Mouse (Mus musculus) kidney, embryonic 15.5 days (tissue): ENCODE measurements around the gene Lrrc4c. TPM values are rescaled to one million over a fixed set of nuclear protein-coding genes. Genes with fewer than 3 reads are reported as not detected.

Experiments
- ATAC-seq: fragments of 200-750 bp; cut with Nextera tagmentation; replicated peaks from 2 replicates; pipeline ENCODE4 v1.8.0; 2017; ENCODE audit warnings: moderate TSS enrichment; ENCODE audit not compliant: low FRiP score
- H3K27ac ChIP-seq: fragments of 300-500 bp; sonication (generic); 2 replicates; pipeline ENCODE4 v1.5.1; 2015; ENCODE audit warnings: mild to moderate bottlenecking, inconsistent platforms
- H3K27me3 ChIP-seq: fragments of 300-500 bp; sonication (generic); 2 replicates; pipeline ENCODE4 v1.6.1; 2015; ENCODE audit warnings: inconsistent platforms
- H3K36me3 ChIP-seq: fragments of 300-500 bp; sonication (generic); 2 replicates; pipeline ENCODE4 v1.6.1; 2015; ENCODE audit warnings: inconsistent platforms
- H3K4me1 ChIP-seq: fragments of 300-500 bp; sonication (generic); 2 replicates; pipeline ENCODE4 v1.6.1; 2015; ENCODE audit warnings: inconsistent platforms
- H3K4me2 ChIP-seq: fragments of 300-500 bp; sonication (generic); 2 replicates; pipeline ENCODE4 v1.6.1; 2015; ENCODE audit warnings: moderate library complexity, mild to moderate bottlenecking, inconsistent platforms
- H3K4me3 ChIP-seq: fragments of 300-500 bp; sonication (generic); replicated peaks from 2 replicates; pipeline ENCODE4 v1.5.1; 2015; ENCODE audit warnings: mild to moderate bottlenecking, inconsistent platforms
- H3K9ac ChIP-seq: fragments of 300-500 bp; sonication (generic); 2 replicates; pipeline ENCODE4 v1.6.1; 2015; ENCODE audit warnings: mild to moderate bottlenecking, inconsistent platforms
- H3K9me3 ChIP-seq: fragments of 300-500 bp; sonication (generic); replicated peaks from 2 replicates; pipeline ENCODE4 v1.6.1; 2016; ENCODE audit warnings: inconsistent platforms
- WGBS: fragments of 180-500 bp; shearing (Covaris S2); methylation state at CpG from one replicate; pipeline ENCODE4 v1.1.7; 2015; ENCODE audit warnings: mixed read lengths; 5-methylcytosine and 5-hydroxymethylcytosine counted together
- polyA plus RNA-seq: library from polyadenylated mRNA; unstranded; fragments of >200 nt; fragmentation: Nextera tagmentation; extraction: Ambion mirVana; gene quantifications from 2 replicates; pipeline ENCODE4 v1.2.1, GENCODE M21; 2015

Gene Lrrc4c
- polyA plus RNA-seq, 1 experiment from 2014 or later = 1.4 TPM

DNA sequence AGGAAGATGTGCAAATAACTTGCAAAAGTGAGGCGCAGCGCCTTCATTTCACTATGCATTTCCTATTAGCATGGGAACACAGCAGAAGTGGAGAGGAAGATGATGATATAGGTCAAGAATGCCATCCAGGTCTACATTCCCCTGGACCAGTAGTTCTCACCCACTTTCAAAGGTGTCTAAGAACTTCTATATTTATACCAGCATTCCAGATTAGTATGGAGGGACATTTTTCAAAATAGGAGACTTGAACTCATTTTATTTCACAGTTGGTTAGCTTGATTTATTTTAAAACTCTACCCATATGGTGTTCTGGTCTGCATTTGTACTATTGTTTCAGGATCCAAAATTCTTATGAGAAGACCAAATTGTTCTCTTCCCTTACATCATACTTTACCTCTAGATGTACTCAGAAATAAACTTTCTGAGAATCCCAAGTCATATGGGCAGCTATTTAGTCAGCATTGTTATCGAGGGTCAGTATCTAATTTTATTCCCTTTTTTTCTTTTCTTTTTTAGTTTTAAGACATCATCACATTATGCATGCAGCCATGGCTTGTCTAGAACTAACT lies 833.7 kb downstream of the Lrrc4c start:
- no peaks in the 10 kb centered on the region for H3K27me3 ChIP-seq
- 89% methylated on average over 3 of the region's 3 CpGs for WGBS
- H3K4me2 ChIP-seq = no peak overlapping the region
- H3K9me3 ChIP-seq = no peaks in the 10 kb centered on the region
- H3K27ac ChIP-seq = no peak overlapping the region
- H3K4me3 ChIP-seq = no peak overlapping the region
- no peak overlapping the region for H3K9ac ChIP-seq
- ATAC-seq = no peak
- no peaks in the 10 kb centered on the region for H3K36me3 ChIP-seq
- H3K4me1 ChIP-seq = no peaks in the 10 kb centered on the region

DNA sequence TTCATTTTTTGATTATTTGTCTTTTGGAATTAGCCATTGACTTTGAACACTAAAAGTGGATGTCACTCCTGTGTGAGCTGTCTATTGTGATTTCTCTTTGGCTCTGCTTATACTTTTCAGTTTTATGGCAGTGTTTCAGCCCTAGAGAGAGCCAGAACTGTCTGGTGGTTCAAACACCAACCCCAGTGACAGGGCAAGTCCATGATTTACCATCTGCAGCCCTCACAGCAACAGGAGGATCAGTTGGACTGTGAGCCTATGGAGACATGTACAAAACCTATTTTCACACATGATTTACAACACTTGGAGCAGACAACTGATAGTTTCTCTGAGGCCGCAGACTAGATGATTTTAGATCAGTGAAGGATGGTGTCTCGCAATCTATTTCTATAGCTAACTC lies 847.8 kb downstream of the Lrrc4c start:
- Histone ChIP-seq H3K9ac (no peak overlapping the region), H3K4me1 (no peaks in the 10 kb centered on the region), H3K9me3 (no peaks in the 10 kb centered on the region), H3K27ac (no peak overlapping the region), H3K27me3 (no peaks in the 10 kb centered on the region), H3K36me3 (no peaks in the 10 kb centered on the region), H3K4me2 (no peak overlapping the region), H3K4me3 (no peak overlapping the region)
- ATAC-seq = no peak
- WGBS = 64% methylated on average over 2 of the region's 2 CpGs

DNA sequence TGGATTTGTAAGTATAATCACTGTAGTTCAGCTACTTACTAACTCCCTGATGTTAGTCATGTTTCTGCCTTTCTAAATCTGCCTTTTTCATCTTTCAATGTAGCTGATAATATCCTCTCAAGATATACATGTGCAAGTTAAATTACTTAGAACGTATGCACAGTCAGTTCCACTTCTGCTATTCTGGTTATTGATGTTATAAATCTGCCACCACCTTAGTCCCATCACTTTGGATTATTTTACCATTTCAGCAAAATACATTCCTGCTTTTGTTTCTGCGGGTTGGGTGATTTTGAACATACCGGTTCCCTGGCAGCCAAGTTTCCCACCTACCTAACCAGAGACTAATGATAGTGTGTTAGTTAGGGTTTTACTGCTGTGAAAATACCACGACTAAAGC lies 860.4 kb downstream of the Lrrc4c start:
- Histone ChIP-seq H3K27ac (no peak overlapping the region), H3K4me2 (no peak overlapping the region), H3K27me3 (no peaks in the 10 kb centered on the region), H3K36me3 (no peaks in the 10 kb centered on the region), H3K4me1 (no peaks in the 10 kb centered on the region), H3K9ac (no peak overlapping the region), H3K9me3 (no peaks in the 10 kb centered on the region), H3K4me3 (no peak overlapping the region)
- ATAC-seq = no peak
- WGBS = 60% methylated on average over 4 of the region's 4 CpGs

DNA sequence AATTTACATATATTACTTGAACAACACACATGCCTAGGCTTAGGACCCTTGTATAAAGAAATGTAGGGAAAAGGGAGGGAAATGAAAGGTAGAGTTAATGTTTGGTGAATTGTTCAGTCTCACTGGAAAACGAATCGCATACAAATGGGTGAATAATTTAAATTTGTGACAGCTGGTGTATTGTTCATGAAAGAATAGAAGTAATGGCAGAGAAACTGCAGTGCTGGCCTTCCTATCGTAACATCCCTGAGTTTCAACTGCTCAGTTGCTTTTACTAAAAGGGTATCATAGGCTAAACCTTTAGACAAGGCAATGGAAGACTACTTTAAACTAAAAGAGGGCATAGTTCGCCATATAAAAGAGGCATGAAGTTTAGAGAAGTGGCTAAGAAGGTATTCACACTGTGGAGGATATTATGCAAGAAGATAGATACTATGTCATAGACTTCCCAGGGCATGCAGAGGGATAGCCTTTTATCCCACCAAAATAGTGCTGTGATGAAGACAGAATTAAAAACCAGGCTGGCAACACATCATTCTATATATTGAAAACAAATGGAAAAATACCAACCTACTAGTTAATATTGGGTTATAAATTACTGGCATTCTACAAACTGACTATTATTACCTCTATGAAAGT lies 879.1 kb downstream of the Lrrc4c start:
- no peaks in the 10 kb centered on the region for H3K9me3 ChIP-seq
- no peaks in the 10 kb centered on the region for H3K36me3 ChIP-seq
- no peak overlapping the region for H3K4me3 ChIP-seq
- no peak overlapping the region for H3K9ac ChIP-seq
- 79% methylated on average over 4 of the region's 4 CpGs for WGBS
- no peaks in the 10 kb centered on the region for H3K4me1 ChIP-seq
- no peaks in the 10 kb centered on the region for H3K27me3 ChIP-seq
- no peak for ATAC-seq
- H3K27ac ChIP-seq = no peak overlapping the region
- no peak overlapping the region for H3K4me2 ChIP-seq

DNA sequence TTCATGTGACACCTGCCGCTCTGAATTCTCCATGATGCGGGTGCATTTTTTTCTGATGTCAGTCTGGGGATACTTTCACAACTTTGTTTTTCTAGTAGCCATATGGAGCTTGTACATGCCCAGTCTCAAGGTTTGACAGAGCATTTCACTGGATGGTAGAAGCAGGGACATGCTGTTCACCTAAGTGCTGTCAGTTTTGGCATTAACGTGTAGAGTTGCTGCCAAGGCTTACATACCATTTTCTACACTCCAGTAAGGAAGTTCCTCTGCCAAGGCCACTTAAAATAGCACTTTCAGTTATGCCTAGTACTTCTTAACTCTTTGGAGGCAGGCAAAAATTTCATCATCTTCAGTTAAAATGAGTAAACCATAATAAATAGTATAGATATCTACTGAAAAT lies 915.0 kb downstream of the Lrrc4c start:
- WGBS = 81% methylated on average over 3 of the region's 3 CpGs
- Histone ChIP-seq H3K9me3 (no peaks in the 10 kb centered on the region), H3K27me3 (no peaks in the 10 kb centered on the region), H3K36me3 (no peaks in the 10 kb centered on the region), H3K4me2 (no peak overlapping the region), H3K27ac (no peak overlapping the region), H3K9ac (no peak overlapping the region), H3K4me3 (no peak overlapping the region), H3K4me1 (no peaks in the 10 kb centered on the region)
- no peak for ATAC-seq

DNA sequence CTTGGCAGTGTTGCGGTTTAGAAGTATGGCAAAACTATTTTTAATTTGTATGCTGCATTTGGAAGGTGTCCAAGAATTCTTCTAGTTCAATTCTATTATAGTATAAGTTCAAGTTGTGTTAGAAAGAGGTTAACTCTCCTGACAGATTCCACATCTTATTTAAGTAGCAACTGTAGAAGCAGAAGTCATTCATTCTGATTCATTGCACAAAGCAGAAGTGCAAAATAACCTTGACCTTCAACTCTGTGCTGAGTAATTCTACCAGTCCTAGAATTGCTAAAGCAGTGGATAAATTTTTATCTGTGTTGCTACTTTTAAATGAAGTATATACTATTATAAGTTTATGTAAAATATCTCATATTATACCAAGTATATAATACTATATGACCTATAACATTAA lies 916.1 kb downstream of the Lrrc4c start:
- Histone ChIP-seq H3K27me3 (no peaks in the 10 kb centered on the region), H3K9me3 (no peaks in the 10 kb centered on the region), H3K4me2 (no peak overlapping the region), H3K4me3 (no peak overlapping the region), H3K27ac (no peak overlapping the region), H3K36me3 (no peaks in the 10 kb centered on the region), H3K9ac (no peak overlapping the region), H3K4me1 (no peaks in the 10 kb centered on the region)
- 57% methylated on average over 1 of the region's 1 CpGs for WGBS
- ATAC-seq = no peak

DNA sequence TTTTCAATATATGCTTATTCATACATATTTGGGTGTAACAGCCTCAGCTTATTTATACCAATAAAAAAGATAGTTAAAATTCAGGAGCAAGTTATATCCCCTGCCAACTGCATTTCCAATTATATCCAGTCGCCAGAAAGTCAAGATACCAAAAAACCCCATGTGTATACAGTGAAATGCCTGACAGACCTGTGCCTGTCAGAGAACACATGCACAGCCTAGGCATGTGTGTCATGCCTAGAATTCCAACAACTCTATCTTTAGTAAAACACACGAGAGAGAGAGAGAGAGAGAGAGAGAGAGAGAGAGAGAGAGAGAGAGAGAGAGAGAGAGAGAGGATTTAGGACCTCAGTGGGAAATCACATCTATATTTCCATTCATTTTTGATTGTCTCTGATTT lies 956.7 kb downstream of the Lrrc4c start:
- no peaks in the 10 kb centered on the region for H3K4me1 ChIP-seq
- H3K4me2 ChIP-seq = no peak overlapping the region
- no peak overlapping the region for H3K27ac ChIP-seq
- no peaks in the 10 kb centered on the region for H3K36me3 ChIP-seq
- no peak overlapping the region for H3K9ac ChIP-seq
- H3K9me3 ChIP-seq = no peaks in the 10 kb centered on the region
- ATAC-seq = no peak
- 56% methylated on average over 2 of the region's 2 CpGs for WGBS
- no peaks in the 10 kb centered on the region for H3K27me3 ChIP-seq
- no peak overlapping the region for H3K4me3 ChIP-seq

DNA sequence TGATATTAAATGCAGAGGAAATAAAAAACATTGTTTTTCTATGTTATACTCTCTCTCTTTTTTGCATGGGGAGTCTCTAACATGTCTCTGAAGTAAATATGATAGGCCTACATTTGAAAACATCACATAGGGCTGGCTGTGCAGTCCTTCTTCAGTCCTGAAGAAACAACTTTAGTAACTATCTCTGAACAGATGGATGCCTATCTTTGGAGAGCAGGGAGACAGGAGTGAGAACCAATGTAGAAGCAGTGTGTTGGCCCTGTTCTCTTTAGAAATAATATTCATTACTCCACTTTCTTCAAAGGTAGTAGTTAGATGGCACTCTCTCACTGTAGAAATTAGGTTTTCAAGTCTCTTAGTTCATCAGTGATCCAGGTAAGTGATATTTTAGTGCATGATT lies 967.0 kb downstream of the Lrrc4c start:
- ATAC-seq = no peak
- Histone ChIP-seq H3K27me3 (no peaks in the 10 kb centered on the region), H3K36me3 (no peaks in the 10 kb centered on the region), H3K9ac (no peak overlapping the region), H3K9me3 (no peaks in the 10 kb centered on the region), H3K27ac (no peak overlapping the region), H3K4me1 (no peaks in the 10 kb centered on the region), H3K4me3 (no peak overlapping the region), H3K4me2 (no peak overlapping the region)

DNA sequence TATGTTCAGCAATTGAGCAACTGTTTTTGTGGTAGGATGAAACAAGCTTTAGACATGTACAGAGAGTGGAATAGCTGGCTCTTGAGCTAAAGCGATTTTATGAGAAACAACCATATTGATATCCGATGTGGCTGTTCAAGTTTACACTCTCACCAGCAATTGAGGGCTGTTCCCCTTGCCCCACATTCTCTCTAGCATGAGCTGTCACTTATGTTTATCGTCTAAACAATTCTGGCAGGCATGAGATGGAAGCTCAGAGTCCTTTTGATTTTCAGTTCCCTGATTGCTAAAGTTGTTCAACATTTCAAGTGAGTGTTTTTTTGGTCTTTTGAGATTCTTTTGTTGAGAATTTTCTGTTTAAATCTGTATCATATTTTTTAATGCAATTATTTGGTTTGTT lies 976.2 kb downstream of the Lrrc4c start:
- no peak overlapping the region for H3K4me3 ChIP-seq
- no peak overlapping the region for H3K9ac ChIP-seq
- no peak overlapping the region for H3K27ac ChIP-seq
- H3K4me2 ChIP-seq = no peak overlapping the region
- no peaks in the 10 kb centered on the region for H3K36me3 ChIP-seq
- H3K9me3 ChIP-seq = no peaks in the 10 kb centered on the region
- H3K27me3 ChIP-seq = no peaks in the 10 kb centered on the region
- no peak for ATAC-seq
- 87% methylated on average over 3 of the region's 3 CpGs for WGBS
- no peaks in the 10 kb centered on the region for H3K4me1 ChIP-seq

DNA sequence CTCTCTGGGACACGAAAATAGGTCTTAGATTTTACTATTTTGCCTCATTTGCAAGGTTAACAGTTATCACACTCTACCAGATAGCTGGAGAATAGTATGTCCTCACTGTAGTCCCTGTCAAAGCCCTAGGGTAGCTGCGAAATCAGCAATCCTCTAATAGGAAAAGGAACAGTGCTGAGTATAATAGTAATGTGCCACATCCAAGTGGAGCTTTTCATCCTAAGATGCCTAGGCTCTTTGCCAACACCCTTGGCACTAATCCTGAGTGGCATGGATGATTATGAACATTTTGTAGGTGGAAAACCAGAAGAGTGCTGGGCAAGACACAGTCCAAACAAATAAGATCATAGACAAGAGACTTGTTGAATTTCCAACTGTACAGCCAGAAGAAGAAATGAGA lies 981.7 kb downstream of the Lrrc4c start:
- no peaks in the 10 kb centered on the region for H3K36me3 ChIP-seq
- no peak overlapping the region for H3K4me2 ChIP-seq
- no peak overlapping the region for H3K4me3 ChIP-seq
- H3K27me3 ChIP-seq = no peaks in the 10 kb centered on the region
- WGBS = 73% methylated on average over 2 of the region's 2 CpGs
- no peak for ATAC-seq
- H3K27ac ChIP-seq = no peak overlapping the region
- no peak overlapping the region for H3K9ac ChIP-seq
- no peaks in the 10 kb centered on the region for H3K9me3 ChIP-seq
- H3K4me1 ChIP-seq = no peaks in the 10 kb centered on the region

DNA sequence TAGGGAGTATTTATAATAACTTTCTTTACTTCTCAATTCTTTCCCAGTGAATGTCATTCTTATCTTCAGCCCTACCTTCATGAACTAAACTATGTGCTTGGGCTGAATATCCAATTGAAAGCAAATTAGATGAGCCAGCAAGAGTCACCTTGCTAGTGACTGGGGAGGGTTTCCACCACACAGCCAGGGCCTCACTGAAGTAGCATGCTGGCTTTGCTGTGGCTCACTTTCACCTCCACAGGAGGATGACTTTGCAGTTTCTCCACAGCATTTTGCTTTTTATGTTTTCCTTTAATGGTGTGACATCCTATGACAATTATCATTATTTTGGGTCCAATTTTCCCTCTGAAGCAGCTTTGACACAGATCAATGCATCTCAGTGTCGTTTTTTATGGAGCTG lies 1000.0 kb downstream of the Lrrc4c start:
- Histone ChIP-seq H3K27me3 (no peaks in the 10 kb centered on the region), H3K27ac (no peak overlapping the region), H3K9ac (no peak overlapping the region), H3K4me3 (no peak overlapping the region), H3K4me2 (no peak overlapping the region), H3K36me3 (no peaks in the 10 kb centered on the region), H3K9me3 (no peaks in the 10 kb centered on the region), H3K4me1 (no peaks in the 10 kb centered on the region)
- ATAC-seq = no peak
- WGBS = 65% methylated on average over 1 of the region's 1 CpGs

DNA sequence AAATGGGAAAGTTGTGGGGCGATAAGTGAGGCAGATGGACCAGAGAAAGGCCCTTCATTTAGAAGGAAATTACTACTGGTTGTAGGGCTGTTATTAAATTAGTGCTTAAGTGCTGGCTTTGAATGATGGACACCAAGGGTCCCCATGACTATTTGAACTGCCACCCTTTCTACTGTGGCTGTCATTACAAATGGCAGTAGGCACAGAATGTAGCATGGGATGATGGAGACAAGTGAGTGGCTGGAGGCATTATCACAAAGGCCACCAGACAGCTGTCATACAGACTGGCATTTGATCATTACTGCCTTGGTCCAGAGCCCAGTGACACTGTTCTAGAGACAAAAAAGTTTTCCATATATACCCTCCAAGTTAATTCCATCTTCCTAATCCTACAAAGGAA lies 1000.6 kb downstream of the Lrrc4c start:
- no peak overlapping the region for H3K4me3 ChIP-seq
- H3K27ac ChIP-seq = no peak overlapping the region
- 91% methylated on average over 1 of the region's 1 CpGs for WGBS
- H3K9ac ChIP-seq = no peak overlapping the region
- no peaks in the 10 kb centered on the region for H3K36me3 ChIP-seq
- H3K9me3 ChIP-seq = no peaks in the 10 kb centered on the region
- no peaks in the 10 kb centered on the region for H3K27me3 ChIP-seq
- H3K4me1 ChIP-seq = no peaks in the 10 kb centered on the region
- H3K4me2 ChIP-seq = no peak overlapping the region
- ATAC-seq = no peak

DNA sequence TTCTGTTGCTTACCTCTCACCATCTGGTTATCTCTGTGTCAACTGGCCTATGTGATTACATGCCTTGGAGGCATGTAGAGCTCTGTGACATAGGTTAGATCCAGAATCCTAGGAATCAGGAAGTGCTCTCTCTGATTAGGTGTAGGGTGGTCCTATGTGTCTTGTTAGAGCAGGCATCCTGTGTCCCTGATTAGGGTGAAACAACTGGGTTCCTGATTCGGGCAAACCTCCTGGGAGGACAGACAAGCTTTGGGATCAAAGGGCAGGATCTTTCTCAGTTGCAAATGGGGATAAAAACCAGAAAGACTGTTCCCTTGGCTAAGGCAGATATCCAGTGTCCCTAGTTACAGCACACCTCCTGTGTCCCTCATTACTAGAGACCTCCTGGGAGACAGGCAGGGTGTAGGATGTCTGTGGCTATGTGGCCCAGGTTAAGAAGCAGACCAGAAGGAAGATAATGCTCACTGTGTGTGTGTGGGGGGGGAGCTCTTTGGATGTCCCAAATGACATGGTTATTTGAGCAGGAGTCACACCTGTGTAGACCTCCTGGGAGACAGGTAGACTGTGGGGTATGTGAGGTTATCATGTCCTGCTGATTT lies 1014.2 kb downstream of the Lrrc4c start:
- ATAC-seq = no peak
- Histone ChIP-seq H3K4me3 (no peak overlapping the region), H3K27me3 (no peaks in the 10 kb centered on the region), H3K4me1 (no peaks in the 10 kb centered on the region), H3K9ac (no peak overlapping the region), H3K4me2 (no peak overlapping the region), H3K36me3 (no peaks in the 10 kb centered on the region), H3K27ac (no peak overlapping the region), H3K9me3 (no peaks in the 10 kb centered on the region)
- 42% methylated on average over 1 of the region's 1 CpGs for WGBS
